In the genomic region with DNA sequence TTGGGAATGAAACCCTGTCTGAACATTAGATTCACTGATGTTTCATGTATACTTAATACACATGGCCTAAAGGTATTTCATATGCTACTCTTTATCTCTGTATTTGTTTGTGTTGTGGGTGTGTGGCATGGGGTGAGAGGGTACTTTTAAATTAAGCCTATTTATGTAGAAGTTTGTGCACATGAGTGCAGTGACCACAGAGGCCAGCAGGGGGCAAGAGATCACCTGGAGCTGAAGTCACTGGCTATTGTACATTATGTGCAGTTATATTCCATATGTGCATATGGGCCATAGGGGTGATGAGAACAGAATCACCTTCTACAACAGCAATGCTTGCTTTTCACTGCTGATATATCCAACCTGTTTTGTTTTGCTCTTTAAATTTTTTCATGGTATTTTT, we compare ENCODE assay signal across 15 mouse cellular contexts. TPM values are rescaled to one million over a fixed set of nuclear protein-coding genes. Genes with fewer than 3 reads are reported as not detected.
DNase-seq lines count a peak whose midpoint lies in the region; ATAC-seq and TF ChIP-seq lines count a peak whose summit lies in the region.
"Had no signal": no experiment of that assay in that cellular context is flagged by ENCODE, and none has a peak within 500 bp of the region (broad histone marks: within the 10 kb centered on the region; RNA-seq: fewer than 3 reads in every experiment).

No protein-coding gene starts in this region.

- peak; percentile 43 for TF ChIP-seq CTCF in lung, embryonic 14.5 days (IDR thresholded peaks at IDR 0.05; ENCODE audit: low read depth)
- peak; percentile 29 to 32; a peak in 2 of 4 replicates for TF ChIP-seq CTCF in CH12.LX (conservative IDR thresholded peaks at IDR 0.05 in 1 of 2, IDR thresholded peaks at IDR 0.05 in 1 of 2; ENCODE audit: low read depth in 2 of 2, low read length in 2 of 2)
- TF ChIP-seq CTCF in small intestine, adult 2 months (IDR thresholded peaks at IDR 0.05; ENCODE audit: extremely low read depth, insufficient read length, insufficient replicate concordance, low read depth, low read length): peak; percentile 31; the same call in 1 of the 2 replicates

- H3K27me3 ChIP-seq in lung, embryonic 14.5 days (ENCODE audit: insufficient read depth, low read length): no peaks in the 10 kb centered on the region
- H3K27me3 ChIP-seq in CH12.LX (replicated peaks): no peaks in the 10 kb centered on the region
- no peaks in the 10 kb centered on the region for H3K27me3 ChIP-seq in small intestine, adult 2 months (ENCODE audit: control insufficient read depth, insufficient read depth, low read length)
- H3K27me3 ChIP-seq: megakaryocyte, embryonic 14.5 days had no signal

- DNase-seq in lung, embryonic 14.5 days: peak; percentile 24
- no peak for DNase-seq in lung, postnatal 25 days (ENCODE audit: low spot score)
- no peak for DNase-seq in CH12.LX (ENCODE audit: extremely low read depth)
- DNase-seq in T-cell, adult 2 months (ENCODE audit: low spot score): peak; percentile 26
- no peak for DNase-seq in ovary, postnatal 10 days (ENCODE audit: low spot score)
- no peak for DNase-seq in heart, postnatal 14 days
- no peak for DNase-seq in heart, adult 18-20 months
- DNase-seq: gastrocnemius, postnatal 14 days; heart, postnatal 4 days; left cerebral cortex, postnatal 4 days; right cerebral cortex, postnatal 25 days had no signal

- H3K4me1 ChIP-seq in lung, embryonic 14.5 days (ENCODE audit: insufficient read depth): no peaks in the 10 kb centered on the region
- no peaks in the 10 kb centered on the region for H3K4me1 ChIP-seq in CH12.LX (ENCODE audit: control insufficient read depth in 1 of 2, insufficient read depth in 2 of 2)
- H3K4me1 ChIP-seq in small intestine, adult 2 months (ENCODE audit: control insufficient read depth, insufficient read depth, insufficient read length, low read length): no peaks in the 10 kb centered on the region
- H3K4me1 ChIP-seq: megakaryocyte, embryonic 14.5 days had no signal

- ATAC-seq in lung, embryonic 14.5 days (ENCODE audit: insufficient read depth): no peak

- TF ChIP-seq RAD21 in CH12.LX (IDR thresholded peaks at IDR 0.05; ENCODE audit: low read depth, low read length): no peak; the same call in 1 of the 2 replicates

- no peak overlapping the region for H3K27ac ChIP-seq in lung, embryonic 14.5 days (ENCODE audit: low read depth)
- H3K27ac ChIP-seq in CH12.LX (ENCODE audit: insufficient read depth, low read depth): no peak overlapping the region
- H3K27ac ChIP-seq in small intestine, adult 2 months (ENCODE audit: insufficient read depth, low read depth, low read length): no peak overlapping the region

- no peak for TF ChIP-seq POLR2A in CH12.LX (IDR thresholded peaks at IDR 0.05; ENCODE audit: low read depth, low read length)
- no peak for TF ChIP-seq POLR2A in small intestine, adult 2 months (IDR thresholded peaks at IDR 0.05; ENCODE audit: low read depth, low read length)

- in situ Hi-C loops in CH12.LX (cut with MboI; ENCODE audit: low pct_ligation_motif_present, low pct_unique_long_range_greater_than_20kb, low sequenced_read_pairs): no loop called here

- no peaks in the 10 kb centered on the region for H3K79me2 ChIP-seq in CH12.LX (replicated peaks; ENCODE audit: control insufficient read depth, extremely low read depth, insufficient read depth, poor library complexity, severe bottlenecking)

- no peak overlapping the region for H3K4me3 ChIP-seq in lung, embryonic 14.5 days (ENCODE audit: low read depth, low read length)
- no peak overlapping the region for H3K4me3 ChIP-seq in CH12.LX (replicated peaks in 1 of 3; ENCODE audit: low read depth in 2 of 3, low read length in 2 of 3, poor library complexity in 1 of 3)
- H3K4me3 ChIP-seq in small intestine, adult 2 months (ENCODE audit: low read depth, low read length): no peak overlapping the region
- H3K4me3 ChIP-seq: megakaryocyte, embryonic 14.5 days had no signal

- intact Hi-C loops in heart, postnatal 14 days (cut with DNase I): no loop called here

- no peak for TF ChIP-seq EP300 in CH12.LX (IDR thresholded peaks at IDR 0.05; ENCODE audit: low read length)

- no peaks in the 10 kb centered on the region; the same call in 1 of the 2 replicates for H3K9me3 ChIP-seq in lung, embryonic 14.5 days (ENCODE audit: low read depth, low read length)
- peaks cover 2% of the 10 kb centered on the region for H3K9me3 ChIP-seq in CH12.LX (replicated peaks; ENCODE audit: low read length)
- H3K9me3 ChIP-seq: megakaryocyte, embryonic 14.5 days had no signal

- dilution Hi-C loops in CH12.LX (cut with MboI; ENCODE audit: extremely low pct_ligation_motif_present, extremely low pct_unique_long_range_greater_than_20kb, low sequenced_read_pairs): no loop called here

- no peaks in the 10 kb centered on the region for H3K36me3 ChIP-seq in lung, embryonic 14.5 days (ENCODE audit: insufficient read depth)
- no peaks in the 10 kb centered on the region for H3K36me3 ChIP-seq in CH12.LX (replicated peaks in 1 of 2; ENCODE audit: control insufficient read depth in 1 of 2, insufficient read depth in 1 of 2, low read length in 1 of 2)
- H3K36me3 ChIP-seq in small intestine, adult 2 months (ENCODE audit: control insufficient read depth, insufficient read depth, low read length): no peaks in the 10 kb centered on the region

- no peak overlapping the region for H3K9ac ChIP-seq in lung, embryonic 14.5 days
- H3K9ac ChIP-seq in CH12.LX (ENCODE audit: insufficient read depth, low read depth): no peak overlapping the region

- H3K4me2 ChIP-seq in lung, embryonic 14.5 days: no peak overlapping the region
- no peak overlapping the region for H3K4me2 ChIP-seq in CH12.LX (ENCODE audit: insufficient read depth, low read depth, poor library complexity, severe bottlenecking)

TF ChIP-seq in CH12.LX, 34 proteins besides CTCF, POLR2A, EP300 and RAD21:
- TF ChIP-seq E2F4 (IDR thresholded peaks at IDR 0.05; ENCODE audit: insufficient replicate concordance, low read depth, low read length) (no peak), ZKSCAN1 (IDR thresholded peaks at IDR 0.05; ENCODE audit: borderline replicate concordance, low read depth, low read length) (no peak), USF2 (conservative IDR thresholded peaks at IDR 0.05; ENCODE audit: low read depth, low read length) (no peak), MYC (IDR thresholded peaks at IDR 0.05; ENCODE audit: low read depth, low read length) (no peak), CHD2 (IDR thresholded peaks at IDR 0.05; ENCODE audit: low read length) (no peak), JUND (conservative IDR thresholded peaks at IDR 0.05; ENCODE audit: low read depth, low read length) (no peak), RCOR1 (conservative IDR thresholded peaks at IDR 0.05; ENCODE audit: low read depth, low read length) (no peak), TCF12 (IDR thresholded peaks at IDR 0.05; ENCODE audit: low read depth, low read length) (no peak), ETS1 (conservative IDR thresholded peaks at IDR 0.05; ENCODE audit: low read depth, low read length) (no peak)

RNA-seq across cellular contexts. Expression of a gene that starts 17.1 kb away (rescaled TPM):
- 7.8 TPM in 2 replicates for polyA plus RNA-seq in lung, embryonic 14.5 days (2014; fragmentation: Nextera tagmentation; extraction: Ambion mirVana)
- total RNA-seq in CH12.LX (2012; rRNA removed): 0.17 and 0.21 TPM in 2 replicates
- total RNA-seq in CH12.LX (2014; rRNA removed): 0.12 TPM in 1 of 2 replicates, not detected in the other
- 0.26 and 0.27 TPM in 2 replicates for polyA plus RNA-seq in CH12.LX (2012; ENCODE audit: insufficient read length, low read depth)
- polyA plus RNA-seq in small intestine, adult 2 months (2012; rRNA removed): 32.4 and 43.1 TPM in 2 replicates
- 10 to 100 TPM; 20.5 to 21.4 TPM for total RNA-seq in heart, postnatal 14 days (2021)
- 10 to 100 TPM; 17.5 to 20.4 TPM for total RNA-seq in heart, adult 18-20 months (2021)

RNA-seq across cellular contexts. Expression of a gene that starts 22.5 kb away (rescaled TPM):
- 0.27 and 0.43 TPM in 2 replicates for polyA plus RNA-seq in lung, embryonic 14.5 days (2014; fragmentation: Nextera tagmentation; extraction: Ambion mirVana)
- total RNA-seq in CH12.LX (2012; rRNA removed) (not detected in 2 replicates), CH12.LX (2014; rRNA removed) (not detected in 2 replicates)
- polyA plus RNA-seq in CH12.LX (2012; ENCODE audit: insufficient read length, low read depth): not detected in 2 replicates
- 0.69 and 0.80 TPM in 2 replicates for polyA plus RNA-seq in small intestine, adult 2 months (2012; rRNA removed)
- 1 to 10 TPM in 1 of 2 experiments, under 1 TPM in 1; 0.79 to 1.7 TPM for total RNA-seq in heart, postnatal 14 days (2021)
- 1 to 10 TPM in 1 of 2 experiments, under 1 TPM in 1; 0.30 to 2.9 TPM for total RNA-seq in heart, adult 18-20 months (2021)
- polyA plus RNA-seq: cortical plate, adult 2 months; neural tube, embryonic 11.5 days had no signal

Comparison
In these comparisons a context has a peak if more than half of its experiments do, and no peak if none do; other contexts are left out.
1. DNase-seq: peak in lung, embryonic 14.5 days (single experiment) and T-cell, adult 2 months (single experiment); none in lung, postnatal 25 days (single experiment), CH12.LX (single experiment), ovary, postnatal 10 days (single experiment), heart, postnatal 14 days (0 of 2) and heart, adult 18-20 months (0 of 2).
2. RNA of a gene that starts 17.1 kb away (total RNA-seq): 20.5 to 21.4 TPM in heart, postnatal 14 days and 17.5 to 20.4 TPM in heart, adult 18-20 months; 0.12 to 0.21 TPM in CH12.LX; every median in the first group is over 10 times any median in the second.
3. Peak in every context shown above with its lines, with median percentiles within 50 percentile points of each other: CTCF ChIP-seq.